ENCODE assay signal across 18 mouse cellular contexts in the genomic region with DNA sequence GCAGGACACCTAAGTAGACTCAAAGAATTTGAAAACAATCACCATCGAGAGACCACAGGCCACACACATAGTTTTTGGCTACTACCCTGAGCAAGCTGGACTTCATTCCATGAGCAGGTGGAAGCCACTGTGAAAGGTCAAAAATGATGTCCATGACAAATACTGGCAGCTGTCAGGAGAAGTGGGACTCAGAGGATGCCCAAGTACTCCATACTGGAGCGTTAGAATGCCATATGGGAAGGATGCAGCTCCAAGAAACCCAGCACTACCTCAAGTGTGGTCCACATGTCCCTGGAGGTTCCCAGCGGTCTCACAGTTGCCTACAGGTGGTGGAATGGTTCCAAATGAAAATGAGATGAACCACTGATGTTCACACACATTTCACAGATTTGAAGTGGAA.
"Had no signal": no experiment of that assay in that cellular context is flagged by ENCODE, and none has a peak within 500 bp of the region (broad histone marks: within the 10 kb centered on the region; RNA-seq: fewer than 3 reads in every experiment).

No protein-coding gene starts in this region.

- H3K4me3 ChIP-seq: midbrain, embryonic 10.5 days; midbrain, embryonic 12.5 days; midbrain, embryonic 15.5 days; myocyte; neural tube, embryonic 13.5 days; neural tube, embryonic 15.5 days had no signal

- H3K27ac ChIP-seq: midbrain, embryonic 10.5 days; midbrain, embryonic 12.5 days; midbrain, embryonic 15.5 days; neural tube, embryonic 13.5 days; neural tube, embryonic 15.5 days had no signal

- H3K9me3 ChIP-seq: midbrain, embryonic 10.5 days; midbrain, embryonic 12.5 days; midbrain, embryonic 15.5 days; neural tube, embryonic 13.5 days; neural tube, embryonic 15.5 days had no signal

- H3K9ac ChIP-seq: lung, embryonic 14.5 days; midbrain, embryonic 12.5 days; midbrain, embryonic 15.5 days; neural tube, embryonic 13.5 days; neural tube, embryonic 15.5 days had no signal

- ATAC-seq: midbrain, embryonic 15.5 days had no signal

- H3K4me2 ChIP-seq: lung, embryonic 14.5 days; midbrain, embryonic 12.5 days; midbrain, embryonic 15.5 days; neural tube, embryonic 13.5 days; neural tube, embryonic 15.5 days had no signal

- H3K27me3 ChIP-seq: midbrain, embryonic 12.5 days; midbrain, embryonic 15.5 days; neural tube, embryonic 13.5 days; neural tube, embryonic 15.5 days had no signal

- H3K4me1 ChIP-seq: midbrain, embryonic 12.5 days; midbrain, embryonic 15.5 days; neural tube, embryonic 13.5 days; neural tube, embryonic 15.5 days had no signal

- H3K36me3 ChIP-seq: midbrain, embryonic 10.5 days; midbrain, embryonic 12.5 days; midbrain, embryonic 15.5 days; neural tube, embryonic 13.5 days; neural tube, embryonic 15.5 days had no signal

- DNase-seq: lung, adult 18-20 months; lung, embryonic 14.5 days; lung, postnatal 10 days; lung, postnatal 4 days; retina, postnatal 1 day; right cerebral cortex, adult 18-20 months; right cerebral cortex, postnatal 25 days; right cerebral cortex, postnatal 4 days; spleen, adult 18-20 months; thymus, adult 18-20 months; thymus, postnatal 14 days; thymus, postnatal 36 days had no signal
